19 mouse cellular contexts compared by ENCODE assay signal in genomic region chr5:100149967-100150366, GRCm38 (mm10). TPM values are rescaled to one million over a fixed set of nuclear protein-coding genes. Genes with fewer than 3 reads are reported as not detected.
DNase-seq lines count a peak whose midpoint lies in the region; ATAC-seq lines count a peak whose summit lies in the region.
"Had no signal": no experiment of that assay in that cellular context is flagged by ENCODE, and none has a peak within 500 bp of the region (broad histone marks: within the 10 kb centered on the region; RNA-seq: fewer than 3 reads in every experiment).

No protein-coding gene starts in this region.

- H3K4me1 ChIP-seq in heart, embryonic 10.5 days: no peaks in the 10 kb centered on the region
- H3K4me1 ChIP-seq: embryonic facial prominence, embryonic 13.5 days; heart, embryonic 13.5 days; neural tube, embryonic 13.5 days had no signal

- 62% methylated on average over 3 of the region's 3 CpGs for WGBS in heart, embryonic 10.5 days

- no peaks in the 10 kb centered on the region for H3K36me3 ChIP-seq in heart, embryonic 10.5 days
- H3K36me3 ChIP-seq: embryonic facial prominence, embryonic 13.5 days; heart, embryonic 13.5 days; neural tube, embryonic 13.5 days had no signal

- H3K4me3 ChIP-seq in heart, embryonic 10.5 days: no peak overlapping the region
- H3K4me3 ChIP-seq: embryonic facial prominence, embryonic 13.5 days; heart, embryonic 13.5 days; neural tube, embryonic 13.5 days had no signal

- 0 out of 2 replicates have a peak, but pooled peaks have one; percentile 20 for ATAC-seq in granulocyte monocyte progenitor cell, adult 5-6 weeks (replicated peaks; ENCODE audit: poor library complexity, severe bottlenecking)

- peak; percentile 15 for DNase-seq in adrenal gland, postnatal 10 days
- no peak for DNase-seq in adrenal gland, adult 18-20 months (ENCODE audit: low spot score in 2 of 2)
- DNase-seq in 3T3-L1 (ENCODE audit: low read depth, low spot score): peak; percentile 27
- DNase-seq in ZHBTc4 (ENCODE audit: low read depth, low spot score): peak; percentile 60
- no peak for DNase-seq in layer of hippocampus, adult 9-11 months
- DNase-seq in left cerebral cortex, postnatal 25 days (ENCODE audit: low spot score in 2 of 2): no peak
- no peak for DNase-seq in heart, embryonic 10.5 days (ENCODE audit: low spot score)
- DNase-seq: adrenal gland, adult 2 months; cerebellum, adult 11 months; cerebellum, postnatal 14 days; gastrocnemius, postnatal 36 days; heart, postnatal 36 days; kidney, adult 8-10 months; right cerebral cortex, postnatal 14 days had no signal

- intact Hi-C loops in left cerebral cortex, postnatal 25 days (cut with DNase I): no loop called here

- no peak overlapping the region for H3K27ac ChIP-seq in heart, embryonic 10.5 days
- H3K27ac ChIP-seq: embryonic facial prominence, embryonic 13.5 days; heart, embryonic 13.5 days; neural tube, embryonic 13.5 days had no signal

- no peaks in the 10 kb centered on the region for H3K9me3 ChIP-seq in heart, embryonic 10.5 days
- H3K9me3 ChIP-seq: embryonic facial prominence, embryonic 13.5 days; heart, embryonic 13.5 days; neural tube, embryonic 13.5 days had no signal

- H3K27me3 ChIP-seq in heart, embryonic 10.5 days (ENCODE audit: insufficient read depth, poor library complexity, severe bottlenecking): peaks cover 4% of the 10 kb centered on the region; the same call in 1 of the 2 replicates
- H3K27me3 ChIP-seq: neural tube, embryonic 13.5 days had no signal

RNA-seq across cellular contexts. Expression of gene Tmem150c, which starts 9.6 kb away (rescaled TPM):
- total RNA-seq in adrenal gland, postnatal 10 days (2021): 10 to 100 TPM; 12.9 to 18.4 TPM
- 10 to 100 TPM in 1 of 2 experiments, 1 to 10 TPM in 1; 7.5 to 18.3 TPM for total RNA-seq in adrenal gland, adult 18-20 months (2021)
- not detected in 2 replicates for total RNA-seq in granulocyte monocyte progenitor cell, adult 5-6 weeks (2014; fragmentation: Nextera tagmentation)
- total RNA-seq in granulocyte monocyte progenitor cell, adult 5-6 weeks (2017): not detected in 2 replicates
- 10 to 100 TPM; 42.4 to 44.5 TPM for total RNA-seq in left cerebral cortex, postnatal 25 days (2021)
- polyA plus RNA-seq in heart, embryonic 10.5 days (2016; fragmentation: Nextera tagmentation; extraction: Ambion mirVana): 1.4 and 2.3 TPM in 2 replicates
- total RNA-seq: monocyte, adult 5-6 weeks had no signal

Comparison
In these comparisons a context has a peak if more than half of its experiments do, and no peak if none do; other contexts are left out.
1. DNase-seq: peak in adrenal gland, postnatal 10 days (single experiment), 3T3-L1 (single experiment) and ZHBTc4 (single experiment); none in adrenal gland, adult 18-20 months (0 of 2), layer of hippocampus, adult 9-11 months (single experiment), left cerebral cortex, postnatal 25 days (0 of 2) and heart, embryonic 10.5 days (single experiment).
2. RNA of gene Tmem150c, which starts 9.6 kb away (total RNA-seq): 42.4 to 44.5 TPM in left cerebral cortex, postnatal 25 days, 12.9 to 18.4 TPM in adrenal gland, postnatal 10 days and 7.5 to 18.3 TPM in adrenal gland, adult 18-20 months; not detected in granulocyte monocyte progenitor cell, adult 5-6 weeks; every median in the first group is over 4 times any median in the second.